Mouse (Mus musculus): ENCODE measurements around the gene Dock9. TPM values are rescaled to one million over a fixed set of nuclear protein-coding genes. Genes with fewer than 3 reads are reported as not detected.
A peak's percentile ranks its signal among the peaks of the same experiment; 100 is the strongest.

The Dock9 gene
- polyA plus RNA-seq, 1 experiment from 2014 or later, result 11.1 TPM

DNA sequence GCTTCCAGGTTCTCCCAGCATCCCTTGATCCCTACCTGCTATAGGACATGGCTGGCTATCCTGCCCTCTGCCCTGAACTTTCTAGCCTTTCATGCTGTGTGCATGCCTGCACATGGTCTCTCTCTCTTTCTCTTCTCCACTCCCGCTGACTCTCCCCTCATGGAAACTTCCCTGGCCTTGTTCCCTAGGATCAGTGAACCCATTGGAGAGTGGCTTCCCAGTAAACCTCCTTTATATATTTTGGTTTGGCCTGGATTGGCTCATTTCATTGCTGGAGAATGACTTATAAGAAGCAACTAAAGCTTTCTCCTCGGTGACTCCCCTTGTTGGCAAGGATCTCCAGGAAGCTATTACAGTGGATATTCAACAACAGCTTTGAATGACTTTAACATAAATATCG is 8.7 kb upstream of the Dock9 start:
- no peak for TF ChIP-seq CTCF (IDR thresholded peaks at IDR 0.05; ENCODE audit: low read depth)
- WGBS, result 73% methylated on average over 3 of the region's 3 CpGs
- ATAC-seq (replicated peaks; ENCODE audit: low FRiP score, low read depth), result no peak
- Histone ChIP-seq H3K27ac (no peak overlapping the region), H3K9me3 (replicated peaks; ENCODE audit: low read length) (no peaks in the 10 kb centered on the region), H3K27me3 (ENCODE audit: insufficient read depth, low read length) (no peaks in the 10 kb centered on the region), H3K4me3 (replicated peaks; ENCODE audit: low read depth, low read length) (no peak overlapping the region), H3K9ac (ENCODE audit: low read depth, low read length) (no peak overlapping the region), H3K4me2 (ENCODE audit: low read length) (no peak overlapping the region), H3K36me3 (ENCODE audit: insufficient read depth, low read length) (no peaks in the 10 kb centered on the region), H3K4me1 (replicated peaks; ENCODE audit: insufficient read depth, low read length) (no peaks in the 10 kb centered on the region)
- DNase-seq (ENCODE audit: low spot score), result no peak

DNA sequence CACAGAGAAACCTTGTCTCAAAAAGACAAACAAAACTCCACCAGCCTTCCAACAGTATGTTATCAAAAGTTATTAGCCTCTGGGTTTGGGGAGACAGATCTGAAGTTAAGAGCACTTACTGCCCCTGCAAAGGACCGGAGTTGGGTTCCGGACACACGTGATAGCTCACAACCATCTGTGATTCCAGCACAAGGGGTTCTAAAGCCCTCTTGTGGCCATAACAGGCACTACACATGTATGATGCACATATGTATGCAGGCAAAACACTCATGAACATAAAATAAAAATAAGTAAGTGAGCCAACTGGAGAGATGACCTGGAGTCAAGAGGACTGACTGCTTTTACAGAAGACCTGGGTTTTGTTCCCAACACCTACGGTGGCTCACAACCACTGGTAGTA is 6.8 kb upstream of the Dock9 start:
- Histone ChIP-seq H3K36me3 (ENCODE audit: insufficient read depth, low read length) (no peaks in the 10 kb centered on the region), H3K27ac (no peak overlapping the region), H3K4me2 (ENCODE audit: low read length) (no peak overlapping the region), H3K27me3 (ENCODE audit: insufficient read depth, low read length) (no peaks in the 10 kb centered on the region), H3K9me3 (replicated peaks; ENCODE audit: low read length) (no peaks in the 10 kb centered on the region), H3K4me3 (replicated peaks; ENCODE audit: low read depth, low read length) (no peak overlapping the region), H3K4me1 (replicated peaks; ENCODE audit: insufficient read depth, low read length) (no peaks in the 10 kb centered on the region), H3K9ac (ENCODE audit: low read depth, low read length) (no peak overlapping the region)
- 85% methylated on average over 4 of the region's 4 CpGs for WGBS
- no peak for ATAC-seq (replicated peaks; ENCODE audit: low FRiP score, low read depth)
- TF ChIP-seq CTCF (IDR thresholded peaks at IDR 0.05; ENCODE audit: low read depth), result peak; percentile 61
- no peak for DNase-seq (ENCODE audit: low spot score)

DNA sequence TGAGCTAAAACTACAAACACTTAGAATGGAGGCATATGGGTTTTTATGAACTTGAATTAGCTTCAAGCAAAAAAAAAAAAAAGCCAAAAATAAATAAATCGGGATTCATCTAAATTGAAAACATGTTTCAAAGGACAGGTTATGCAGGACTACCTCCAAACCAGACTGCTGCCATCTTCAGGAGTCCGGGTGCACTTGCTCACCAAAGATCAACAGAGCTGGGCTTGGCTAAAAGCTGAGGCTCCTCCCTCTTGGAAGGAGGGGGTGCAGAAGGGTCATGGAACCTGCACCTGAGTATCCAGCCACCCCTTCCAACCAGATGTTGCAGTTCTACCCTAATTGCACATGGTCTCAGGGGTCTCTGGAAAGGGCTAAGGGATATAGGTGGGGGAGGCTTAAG is 3.3 kb upstream of the Dock9 start:
- no peak for ATAC-seq (replicated peaks; ENCODE audit: low FRiP score, low read depth)
- Histone ChIP-seq H3K36me3 (ENCODE audit: insufficient read depth, low read length) (no peaks in the 10 kb centered on the region), H3K9ac (ENCODE audit: low read depth, low read length) (no peak overlapping the region), H3K4me2 (ENCODE audit: low read length) (no peak overlapping the region), H3K4me3 (replicated peaks; ENCODE audit: low read depth, low read length) (no peak overlapping the region), H3K4me1 (replicated peaks; ENCODE audit: insufficient read depth, low read length) (0 out of 2 replicates have a peak, but pooled peaks cover 9% of the 10 kb centered on the region), H3K27me3 (ENCODE audit: insufficient read depth, low read length) (no peaks in the 10 kb centered on the region), H3K9me3 (replicated peaks; ENCODE audit: low read length) (no peaks in the 10 kb centered on the region), H3K27ac (no peak overlapping the region)
- 8% methylated on average over 2 of the region's 2 CpGs for WGBS
- TF ChIP-seq CTCF (IDR thresholded peaks at IDR 0.05; ENCODE audit: low read depth), result peak; percentile 46; the same call in 1 of the 2 replicates
- DNase-seq (ENCODE audit: low spot score), result peak; percentile 38

- 0 out of 2 replicates have a peak, but pooled peaks cover 9% of the 10 kb centered on the region for H3K4me1 ChIP-seq (replicated peaks; ENCODE audit: insufficient read depth, low read length)
- H3K9ac ChIP-seq (ENCODE audit: low read depth, low read length), result no peak overlapping the region
- H3K27me3 ChIP-seq (ENCODE audit: insufficient read depth, low read length), result no peaks in the 10 kb centered on the region
- DNase-seq (ENCODE audit: low spot score) (no peak), ATAC-seq (replicated peaks; ENCODE audit: low FRiP score, low read depth) (no peak)
- no peak overlapping the region; the same call in 1 of the 2 replicates for H3K4me2 ChIP-seq (ENCODE audit: low read length)
- WGBS, result 52% methylated on average over 7 of the region's 7 CpGs
- no peak overlapping the region; the same call in 1 of the 2 replicates for H3K27ac ChIP-seq
- H3K9me3 ChIP-seq (replicated peaks; ENCODE audit: low read length), result no peaks in the 10 kb centered on the region
- no peaks in the 10 kb centered on the region for H3K36me3 ChIP-seq (ENCODE audit: insufficient read depth, low read length)
- TF ChIP-seq CTCF (IDR thresholded peaks at IDR 0.05; ENCODE audit: low read depth), result no peak
- no peak overlapping the region for H3K4me3 ChIP-seq (replicated peaks; ENCODE audit: low read depth, low read length)
Measured at GRCm38 (mm10) chr14:121799112-121799511, 1.5 kb upstream of the Dock9 start.

DNA sequence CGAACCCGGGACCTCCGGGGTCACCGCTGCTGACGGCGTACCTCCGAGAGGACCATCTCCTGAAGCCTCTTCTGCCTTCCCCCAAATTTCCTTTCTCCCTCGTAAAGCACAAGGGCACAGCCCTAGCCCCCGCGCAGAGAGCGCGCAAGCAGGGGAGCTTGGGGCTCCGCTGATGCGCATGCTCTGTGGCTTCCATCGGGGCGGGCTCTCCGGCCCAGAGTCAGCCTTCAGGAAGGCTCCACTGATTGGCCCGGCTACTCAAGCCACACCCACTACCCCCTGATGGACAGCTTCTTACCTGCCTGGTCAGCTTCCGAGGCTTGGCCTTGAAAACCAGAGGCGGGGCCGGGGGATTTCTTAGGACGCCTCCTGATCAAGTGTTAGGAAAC is 768 bp upstream of the Dock9 start:
- TF ChIP-seq CTCF (IDR thresholded peaks at IDR 0.05; ENCODE audit: low read depth), result no peak
- Histone ChIP-seq H3K4me3 (replicated peaks; ENCODE audit: low read depth, low read length) (peak overlapping the region; percentile 72), H3K36me3 (ENCODE audit: insufficient read depth, low read length) (no peaks in the 10 kb centered on the region), H3K9ac (ENCODE audit: low read depth, low read length) (peak overlapping the region; percentile 72), H3K27ac (peak overlapping the region; percentile 85; the same call in 1 of the 2 replicates), H3K4me2 (ENCODE audit: low read length) (peak overlapping the region; percentile 82), H3K9me3 (replicated peaks; ENCODE audit: low read length) (no peaks in the 10 kb centered on the region), H3K4me1 (replicated peaks; ENCODE audit: insufficient read depth, low read length) (0 out of 2 replicates have a peak, but pooled peaks cover 9% of the 10 kb centered on the region), H3K27me3 (ENCODE audit: insufficient read depth, low read length) (no peaks in the 10 kb centered on the region)
- WGBS, result under 1% methylated on average over 22 of the region's 22 CpGs
- peak; percentile 95 for DNase-seq (ENCODE audit: low spot score)
- ATAC-seq (replicated peaks; ENCODE audit: low FRiP score, low read depth), result peak; percentile 86

- peak overlapping the region; percentile 85 for H3K27ac ChIP-seq
- H3K4me3 ChIP-seq (replicated peaks; ENCODE audit: low read depth, low read length), result peak overlapping the region; percentile 72
- H3K27me3 ChIP-seq (ENCODE audit: insufficient read depth, low read length), result no peaks in the 10 kb centered on the region
- H3K9me3 ChIP-seq (replicated peaks; ENCODE audit: low read length), result no peaks in the 10 kb centered on the region
- no peaks in the 10 kb centered on the region for H3K36me3 ChIP-seq (ENCODE audit: insufficient read depth, low read length)
- H3K9ac ChIP-seq (ENCODE audit: low read depth, low read length), result peak overlapping the region; percentile 72
- 0 out of 2 replicates have a peak, but pooled peaks cover 9% of the 10 kb centered on the region for H3K4me1 ChIP-seq (replicated peaks; ENCODE audit: insufficient read depth, low read length)
- no peak for TF ChIP-seq CTCF (IDR thresholded peaks at IDR 0.05; ENCODE audit: low read depth)
- WGBS, result 9% methylated on average over 28 of the region's 28 CpGs
- DNase-seq (ENCODE audit: low spot score), result peak; percentile 13
- no peak for ATAC-seq (replicated peaks; ENCODE audit: low FRiP score, low read depth)
- peak overlapping the region; percentile 82 for H3K4me2 ChIP-seq (ENCODE audit: low read length)
Measured at GRCm38 (mm10) chr14:121796571-121797456, 823 bp downstream of the Dock9 start.

All from kidney, postnatal 0 days (tissue).